Mouse (Mus musculus): ENCODE measurements around the gene Gse1. TPM values are rescaled to one million over a fixed set of nuclear protein-coding genes. Genes with fewer than 3 reads are reported as not detected.

Gse1 gene
- total and polyA plus RNA-seq, 3 experiments: 23.6 to 128 (median 66.9) TPM

- DNase-seq (ENCODE audit: low read depth, low spot score): no peak
- Histone ChIP-seq H3K27me3 (ENCODE audit: control insufficient read depth in 1 of 2, insufficient read depth in 2 of 2, low read length in 2 of 2) (peaks cover 0 to 8% of the 10 kb centered on the region in 2 experiments; a peak in 1 of 4 replicates), H3K4me3 (ENCODE audit: control insufficient read depth in 1 of 2, insufficient read depth in 1 of 2, low read depth in 2 of 2, low read length in 2 of 2) (no peak overlapping the region), H3K9me3 (replicated peaks; ENCODE audit: insufficient read depth, low read length) (no peaks in the 10 kb centered on the region), H3K36me3 (ENCODE audit: control insufficient read depth in 1 of 2, insufficient read depth in 2 of 2, low read length in 2 of 2) (no peaks in the 10 kb centered on the region), H3K9ac (ENCODE audit: control insufficient read depth, low read depth, low read length, poor library complexity, severe bottlenecking) (no peak overlapping the region), H3K27ac (ENCODE audit: control insufficient read depth, low read depth, low read length) (no peak overlapping the region), H3K79me2 (ENCODE audit: control insufficient read depth, insufficient read depth, low read length, poor library complexity) (no peaks in the 10 kb centered on the region), H3K4me1 (ENCODE audit: control insufficient read depth in 1 of 2, insufficient read depth in 2 of 2, low read length in 2 of 2) (no peaks in the 10 kb centered on the region)
- TF ChIP-seq KAT2A (conservative IDR thresholded peaks at IDR 0.05; ENCODE audit: low read depth, low read length) (no peak), POLR2AphosphoS5 (IDR thresholded peaks at IDR 0.05; ENCODE audit: borderline replicate concordance, low read depth, low read length) (no peak), RCOR1 (IDR thresholded peaks at IDR 0.05; ENCODE audit: low read depth, low read length) (no peak)
These were observed 36.7 kb downstream of the Gse1 start for GRCm38 (mm10) chr8:120264944-120265453.

DNA sequence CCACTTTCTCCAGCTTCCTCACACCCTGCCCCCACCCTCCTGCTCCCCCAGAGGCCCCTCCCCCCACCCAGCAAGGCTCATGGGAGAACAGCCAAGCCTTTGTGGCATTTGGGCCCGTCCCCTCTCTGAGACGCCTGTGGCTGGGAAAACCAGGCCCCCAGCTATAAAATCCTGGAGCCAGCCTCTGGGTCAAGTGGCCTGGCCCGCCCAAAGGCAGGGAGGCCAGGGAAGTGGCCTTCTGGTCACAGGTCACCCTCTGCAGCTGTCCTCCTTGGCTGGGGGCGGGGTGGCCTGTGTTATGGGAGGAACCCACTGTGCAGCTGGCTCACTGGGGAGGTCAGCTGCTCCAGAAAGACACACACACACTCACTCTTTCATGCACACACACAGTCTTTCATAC lies 37.2 kb downstream of the Gse1 start:
- Histone ChIP-seq H3K36me3 (ENCODE audit: control insufficient read depth in 1 of 2, insufficient read depth in 2 of 2, low read length in 2 of 2) (no peaks in the 10 kb centered on the region), H3K4me1 (ENCODE audit: control insufficient read depth in 1 of 2, insufficient read depth in 2 of 2, low read length in 2 of 2) (no peaks in the 10 kb centered on the region), H3K9me3 (replicated peaks; ENCODE audit: insufficient read depth, low read length) (no peaks in the 10 kb centered on the region), H3K4me3 (ENCODE audit: control insufficient read depth in 1 of 2, insufficient read depth in 1 of 2, low read depth in 2 of 2, low read length in 2 of 2) (no peak overlapping the region), H3K27me3 (ENCODE audit: control insufficient read depth in 1 of 2, insufficient read depth in 2 of 2, low read length in 2 of 2) (peaks cover 0 to 8% of the 10 kb centered on the region in 2 experiments; a peak in 1 of 4 replicates), H3K9ac (ENCODE audit: control insufficient read depth, low read depth, low read length, poor library complexity, severe bottlenecking) (no peak overlapping the region), H3K27ac (ENCODE audit: control insufficient read depth, low read depth, low read length) (no peak overlapping the region), H3K79me2 (ENCODE audit: control insufficient read depth, insufficient read depth, low read length, poor library complexity) (no peaks in the 10 kb centered on the region)
- TF ChIP-seq CHD1 (IDR thresholded peaks at IDR 0.05; ENCODE audit: low read depth, low read length): no peak
- TF ChIP-seq ZC3H11A (IDR thresholded peaks at IDR 0.05; ENCODE audit: low read depth, low read length): no peak
- no peak for TF ChIP-seq ZKSCAN1 (IDR thresholded peaks at IDR 0.05; ENCODE audit: low read depth, low read length)
- no peak for TF ChIP-seq TCF12 (IDR thresholded peaks at IDR 0.05; ENCODE audit: low read depth, low read length)
- TF ChIP-seq POLR2A (IDR thresholded peaks at IDR 0.05; ENCODE audit: control insufficient read depth in 1 of 2, insufficient read depth in 1 of 2, low read depth in 1 of 2, low read length in 2 of 2, poor library complexity in 1 of 2): no peak
- no peak for TF ChIP-seq MAZ (IDR thresholded peaks at IDR 0.05; ENCODE audit: low read depth, low read length)
- no peak for TF ChIP-seq CHD2 (IDR thresholded peaks at IDR 0.05; ENCODE audit: low read length)
- TF ChIP-seq POLR2AphosphoS5 (IDR thresholded peaks at IDR 0.05; ENCODE audit: borderline replicate concordance, low read depth, low read length): no peak
- no peak for TF ChIP-seq TBP (IDR thresholded peaks at IDR 0.05; ENCODE audit: low read depth, low read length)
- TF ChIP-seq MAX (IDR thresholded peaks at IDR 0.05; ENCODE audit: low read length): no peak
- TF ChIP-seq ZNF384 (IDR thresholded peaks at IDR 0.05; ENCODE audit: low read depth, low read length): no peak
- no peak for TF ChIP-seq ETS1 (IDR thresholded peaks at IDR 0.05; ENCODE audit: low read depth, low read length)
- no peak for TF ChIP-seq KAT2A (conservative IDR thresholded peaks at IDR 0.05; ENCODE audit: low read depth, low read length)
- TF ChIP-seq POLR2AphosphoS2 (IDR thresholded peaks at IDR 0.05; ENCODE audit: low read length): no peak
- TF ChIP-seq GABPA (IDR thresholded peaks at IDR 0.05; ENCODE audit: low read depth, low read length): no peak
- DNase-seq (ENCODE audit: low read depth, low spot score): no peak

Measured in MEL (cell line).